Mouse (Mus musculus): ENCODE results near the gene Upf2. TPM values are rescaled to one million over a fixed set of nuclear protein-coding genes. Genes with fewer than 3 reads are reported as not detected.
"Not testable (repeated sequence)": the region's sequence is repeated elsewhere in the genome, so short reads cannot be mapped to it uniquely, and the experiment has no call there.

Gene Upf2
- polyA plus RNA-seq, 1 experiment = not detected

- Histone ChIP-seq H3K27ac (ENCODE audit: insufficient read depth, low read depth, low read length) (no peak within 1 kb of the TSS), H3K4me1 (ENCODE audit: control insufficient read depth, insufficient read depth, low read length) (peaks cover 9% of the 10 kb centered on the region), H3K4me3 (ENCODE audit: insufficient read depth, low read depth, low read length) (peak within 1 kb of the TSS; percentile 72)
- WGBS = 1% methylated on average over 36 of the region's 36 CpGs
- peak; percentile 36; the same call in 1 of the 2 replicates for TF ChIP-seq CTCF (IDR thresholded peaks at IDR 0.05; ENCODE audit: insufficient read depth, low read depth, low read length)
- 0 out of 2 replicates have a peak, but pooled peaks have one; percentile 22 for TF ChIP-seq POLR2A (IDR thresholded peaks at IDR 0.05; ENCODE audit: insufficient read depth, low read depth, low read length)
Measured at GRCm38 (mm10) chr2:5942416-5943032, 8.7 kb upstream of the Upf2 start, which contains the start of gene Dhtkd1. Gene Dhtkd1, minus strand, starts transcription at chr2:5942792.

GRCm38 (mm10) chr2:5943071-5943470, 8.2 kb upstream of the Upf2 start:
- peaks cover 9% of the 10 kb centered on the region for H3K4me1 ChIP-seq (ENCODE audit: control insufficient read depth, insufficient read depth, low read length)
- 40% methylated on average over 4 of the region's 4 CpGs for WGBS
- no peak overlapping the region for H3K27ac ChIP-seq (ENCODE audit: insufficient read depth, low read depth, low read length)
- TF ChIP-seq CTCF (IDR thresholded peaks at IDR 0.05; ENCODE audit: insufficient read depth, low read depth, low read length) (no peak), POLR2A (IDR thresholded peaks at IDR 0.05; ENCODE audit: insufficient read depth, low read depth, low read length) (no peak)
- no peak overlapping the region for H3K4me3 ChIP-seq (ENCODE audit: insufficient read depth, low read depth, low read length)

GRCm38 (mm10) chr2:5945629-5946028, 5.6 kb upstream of the Upf2 start:
- TF ChIP-seq CTCF (IDR thresholded peaks at IDR 0.05; ENCODE audit: insufficient read depth, low read depth, low read length) = no peak
- no peak for TF ChIP-seq POLR2A (IDR thresholded peaks at IDR 0.05; ENCODE audit: insufficient read depth, low read depth, low read length)
- Histone ChIP-seq H3K4me1 (ENCODE audit: control insufficient read depth, insufficient read depth, low read length) (peaks cover 9% of the 10 kb centered on the region), H3K4me3 (ENCODE audit: insufficient read depth, low read depth, low read length) (no peak overlapping the region), H3K27ac (ENCODE audit: insufficient read depth, low read depth, low read length) (no peak overlapping the region)
- WGBS = 93% methylated on average over 1 of the region's 1 CpGs

GRCm38 (mm10) chr2:5946876-5947275, 4.4 kb upstream of the Upf2 start:
- TF ChIP-seq POLR2A (IDR thresholded peaks at IDR 0.05; ENCODE audit: insufficient read depth, low read depth, low read length) (no peak), CTCF (IDR thresholded peaks at IDR 0.05; ENCODE audit: insufficient read depth, low read depth, low read length) (no peak)
- WGBS = 91% methylated on average over 3 of the region's 3 CpGs
- H3K27ac ChIP-seq (ENCODE audit: insufficient read depth, low read depth, low read length) = no peak overlapping the region
- no peak overlapping the region for H3K4me3 ChIP-seq (ENCODE audit: insufficient read depth, low read depth, low read length)
- H3K4me1 ChIP-seq (ENCODE audit: control insufficient read depth, insufficient read depth, low read length) = peaks cover 5% of the 10 kb centered on the region

GRCm38 (mm10) chr2:5948964-5949363, 2.3 kb upstream of the Upf2 start:
- Histone ChIP-seq H3K4me3 (ENCODE audit: insufficient read depth, low read depth, low read length) (no peak overlapping the region), H3K4me1 (ENCODE audit: control insufficient read depth, insufficient read depth, low read length) (no peaks in the 10 kb centered on the region), H3K27ac (ENCODE audit: insufficient read depth, low read depth, low read length) (no peak overlapping the region)
- no peak for TF ChIP-seq CTCF (IDR thresholded peaks at IDR 0.05; ENCODE audit: insufficient read depth, low read depth, low read length)
- no peak for TF ChIP-seq POLR2A (IDR thresholded peaks at IDR 0.05; ENCODE audit: insufficient read depth, low read depth, low read length)
- WGBS = 80% methylated on average over 2 of the region's 2 CpGs

GRCm38 (mm10) chr2:5949821-5950220, 1.4 kb upstream of the Upf2 start:
- 86% methylated on average over 9 of the region's 9 CpGs for WGBS
- H3K4me1 ChIP-seq (ENCODE audit: control insufficient read depth, insufficient read depth, low read length); H3K4me3 ChIP-seq (ENCODE audit: insufficient read depth, low read depth, low read length); H3K27ac ChIP-seq (ENCODE audit: insufficient read depth, low read depth, low read length): not testable (repeated sequence)

- no peak overlapping the region for H3K4me3 ChIP-seq (ENCODE audit: insufficient read depth, low read depth, low read length)
- H3K4me1 ChIP-seq (ENCODE audit: control insufficient read depth, insufficient read depth, low read length) = no peaks in the 10 kb centered on the region
- TF ChIP-seq CTCF (IDR thresholded peaks at IDR 0.05; ENCODE audit: insufficient read depth, low read depth, low read length) (no peak), POLR2A (IDR thresholded peaks at IDR 0.05; ENCODE audit: insufficient read depth, low read depth, low read length) (no peak)
- H3K27ac ChIP-seq (ENCODE audit: insufficient read depth, low read depth, low read length) = no peak overlapping the region
- under 1% methylated on average over 6 of the region's 6 CpGs for WGBS
Measured at GRCm38 (mm10) chr2:5950305-5950704, 964 bp upstream of the Upf2 start.

- Histone ChIP-seq H3K4me3 (ENCODE audit: insufficient read depth, low read depth, low read length) (peak overlapping the region; percentile 98), H3K27ac (ENCODE audit: insufficient read depth, low read depth, low read length) (peak overlapping the region; percentile 79), H3K4me1 (ENCODE audit: control insufficient read depth, insufficient read depth, low read length) (no peaks in the 10 kb centered on the region)
- under 1% methylated on average over 46 of the region's 46 CpGs for WGBS
- TF ChIP-seq CTCF (IDR thresholded peaks at IDR 0.05; ENCODE audit: insufficient read depth, low read depth, low read length) (no peak), POLR2A (IDR thresholded peaks at IDR 0.05; ENCODE audit: insufficient read depth, low read depth, low read length) (no peak)
Measured at GRCm38 (mm10) chr2:5951621-5952211, 447 bp downstream of the Upf2 start.

- Histone ChIP-seq H3K4me1 (ENCODE audit: control insufficient read depth, insufficient read depth, low read length) (no peaks in the 10 kb centered on the region), H3K4me3 (ENCODE audit: insufficient read depth, low read depth, low read length) (no peak overlapping the region), H3K27ac (ENCODE audit: insufficient read depth, low read depth, low read length) (no peak overlapping the region)
- 95% methylated on average over 9 of the region's 9 CpGs for WGBS
- TF ChIP-seq POLR2A (IDR thresholded peaks at IDR 0.05; ENCODE audit: insufficient read depth, low read depth, low read length) (no peak), CTCF (IDR thresholded peaks at IDR 0.05; ENCODE audit: insufficient read depth, low read depth, low read length) (no peak)
Measured at GRCm38 (mm10) chr2:5957705-5958104, 6.4 kb downstream of the Upf2 start.

All from olfactory bulb, adult 2 months (tissue).